Mouse (Mus musculus) liver (tissue): Measurements from ENCODE around the gene BC107364.
"Not testable (repeated sequence)": the region's sequence is repeated elsewhere in the genome, so short reads cannot be mapped to it uniquely, and the experiment has no call there.

Experiments
- DNase-seq: peaks from one replicate; pipeline ENCODE4 v3.0.0-alpha.2; 2020; ENCODE audit warnings: mixed read lengths

The BC107364 gene

GRCm38 (mm10) chr3:96485361-96485760 lies 33.3 kb upstream of the BC107364 start:
- no peak for DNase-seq

- DNase-seq, result no peak
Observed at GRCm38 (mm10) chr3:96484921-96485320, 32.8 kb upstream of the BC107364 start.

- DNase-seq, result no peak
Observed at GRCm38 (mm10) chr3:96483946-96484345, 31.8 kb upstream of the BC107364 start.

- not testable (repeated sequence) for DNase-seq
Observed at GRCm38 (mm10) chr3:96483044-96483443, 30.9 kb upstream of the BC107364 start.

- DNase-seq, result no peak
Observed at GRCm38 (mm10) chr3:96482451-96482850, 30.3 kb upstream of the BC107364 start.

- DNase-seq, result no peak
Observed at GRCm38 (mm10) chr3:96481856-96482255, 29.8 kb upstream of the BC107364 start.

- no peak for DNase-seq
Observed at GRCm38 (mm10) chr3:96480684-96481270, 28.7 kb upstream of the BC107364 start.

GRCm38 (mm10) chr3:96479249-96479648 lies 27.1 kb upstream of the BC107364 start:
- peak; percentile 61 for DNase-seq

GRCm38 (mm10) chr3:96477558-96477957 lies 25.5 kb upstream of the BC107364 start:
- no peak for DNase-seq

GRCm38 (mm10) chr3:96477084-96477483 lies 25.0 kb upstream of the BC107364 start:
- no peak for DNase-seq

GRCm38 (mm10) chr3:96474909-96475655 lies 23.0 kb upstream of the BC107364 start:
- DNase-seq, result no peak

GRCm38 (mm10) chr3:96473556-96473955 lies 21.4 kb upstream of the BC107364 start:
- not testable (repeated sequence) for DNase-seq

- no peak for DNase-seq
Observed at GRCm38 (mm10) chr3:96472066-96472465, 20.0 kb upstream of the BC107364 start.

GRCm38 (mm10) chr3:96469626-96470025 lies 17.5 kb upstream of the BC107364 start:
- no peak for DNase-seq

GRCm38 (mm10) chr3:96468335-96468734 lies 16.2 kb upstream of the BC107364 start:
- DNase-seq, result not testable (repeated sequence)

GRCm38 (mm10) chr3:96467641-96468040 lies 15.5 kb upstream of the BC107364 start:
- no peak for DNase-seq

- peak; percentile 67 for DNase-seq
Observed at GRCm38 (mm10) chr3:96463891-96464290, 11.8 kb upstream of the BC107364 start.

- DNase-seq, result not testable (repeated sequence)
Observed at GRCm38 (mm10) chr3:96460568-96460870, 8.4 kb upstream of the BC107364 start.

GRCm38 (mm10) chr3:96459757-96460567 lies 7.9 kb upstream of the BC107364 start:
- not testable (repeated sequence) for DNase-seq

- not testable (repeated sequence) for DNase-seq
Observed at GRCm38 (mm10) chr3:96458886-96459439, 6.9 kb upstream of the BC107364 start.

- not testable (repeated sequence) for DNase-seq
Observed at GRCm38 (mm10) chr3:96458008-96458407, 5.9 kb upstream of the BC107364 start.

GRCm38 (mm10) chr3:96451181-96451737 lies 847 bp downstream of the BC107364 start:
- not testable (repeated sequence) for DNase-seq

- DNase-seq, result not testable (repeated sequence)
Observed at GRCm38 (mm10) chr3:96450586-96450896, 1.6 kb downstream of the BC107364 start.
